Mouse (Mus musculus): ENCODE results near the gene Noxa1.

DNA sequence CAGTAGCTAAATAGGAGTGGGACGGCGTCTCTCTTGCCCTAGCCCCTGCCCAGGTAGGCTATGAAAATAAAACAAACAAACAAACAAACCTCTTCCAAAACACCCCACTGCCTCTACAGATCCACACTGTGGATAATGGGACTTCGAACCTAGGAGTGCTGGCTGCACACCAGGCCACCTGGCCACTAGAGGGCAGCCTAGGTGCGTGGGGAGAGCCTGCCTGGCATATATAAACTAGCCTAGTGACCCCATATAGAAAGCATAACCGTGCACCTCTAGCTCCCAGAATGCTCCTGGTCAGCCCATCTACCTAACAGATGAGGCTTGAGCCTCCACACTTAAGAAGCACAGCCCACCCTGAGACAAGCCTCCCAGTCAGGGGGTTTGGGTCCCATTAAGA is 32.3 kb upstream of the Noxa1 start:
- TF ChIP-seq CTCF (conservative IDR thresholded peaks at IDR 0.05; ENCODE audit: insufficient read depth, insufficient read length, low read depth, low read length): peak; percentile 93
- TF ChIP-seq POLR2A (IDR thresholded peaks at IDR 0.05; ENCODE audit: low read depth, low read length): no peak

All from kidney, adult 2 months (tissue).